Mouse (Mus musculus) liver, embryonic 14.5 days (tissue): ENCODE data around the gene Zp2.

Experiments used
- CTCF ChIP-seq: IDR thresholded peaks from 2 replicates; pipeline ENCODE4 v1.5.1; 2016; ENCODE audit warnings: antibody characterized with exemption, low read depth, control low read depth
- EP300 ChIP-seq: IDR thresholded peaks from 2 replicates; pipeline ENCODE4 v1.6.1; 2016; ENCODE audit warnings: antibody characterized with exemption, low read depth

DNA sequence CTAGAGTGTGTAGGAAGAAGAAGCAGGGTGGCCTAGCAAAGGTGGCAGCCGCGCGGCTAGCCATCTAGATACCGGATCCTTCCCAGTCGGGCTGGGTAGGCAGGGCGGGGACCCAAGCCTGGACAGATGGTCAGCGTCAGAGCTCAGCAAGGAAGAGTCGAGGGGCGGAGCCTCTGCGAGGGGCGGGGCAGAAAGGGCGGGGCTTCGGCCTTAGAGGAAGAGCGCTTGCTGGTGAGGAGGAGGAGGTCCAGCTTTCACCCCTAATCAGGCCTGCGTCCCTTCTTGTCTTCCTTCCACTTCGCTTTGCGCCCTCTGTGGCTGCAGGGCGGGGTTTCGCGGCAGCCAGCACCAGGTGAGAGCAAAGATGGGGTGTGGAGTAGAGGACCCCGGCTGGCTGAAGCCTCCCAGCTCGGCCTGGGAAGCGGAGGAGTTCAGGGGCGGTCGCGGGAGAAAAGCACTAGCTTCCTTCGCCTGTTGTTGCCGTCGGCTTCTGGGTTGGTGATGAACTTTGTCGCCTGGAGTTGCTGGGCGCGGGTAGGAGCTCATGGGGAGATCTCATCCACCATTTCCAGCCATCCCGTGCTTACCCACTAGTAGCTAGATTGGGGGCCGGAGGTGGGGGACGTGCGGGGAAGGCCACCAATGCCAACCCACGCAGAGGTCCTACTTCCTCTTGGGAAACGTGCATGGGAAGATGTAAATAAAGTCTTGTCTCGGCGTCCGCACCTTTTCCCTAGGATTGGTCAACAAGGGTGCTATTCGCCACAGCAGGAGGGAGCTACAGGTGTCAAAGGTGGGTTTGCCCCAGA, 42.7 kb downstream of the Zp2 start, which contains the start of gene Tmem159:
- 0 out of 2 replicates have a peak, but pooled peaks have one; percentile 5 for TF ChIP-seq CTCF
- no peak for TF ChIP-seq EP300
